Mouse (Mus musculus) small intestine, adult 2 months (tissue): ENCODE measurements around the gene Gm11756. TPM values are rescaled to one million over a fixed set of nuclear protein-coding genes. Genes with fewer than 3 reads are reported as not detected.
"Not testable (repeated sequence)": the region's sequence is repeated elsewhere in the genome, so short reads cannot be mapped to it uniquely, and the experiment has no call there.

Experiments
- H3K27ac ChIP-seq: fragments of 200-500 bp; 2 replicates; pipeline ENCODE4 v1.5.1; 2012; ENCODE audit warnings: low read depth, low read length, control low read depth, inconsistent platforms; ENCODE audit not compliant: insufficient read depth
- H3K27me3 ChIP-seq: fragments of 200-500 bp; 2 replicates; pipeline ENCODE4 v1.6.1; 2012; ENCODE audit warnings: mild to moderate bottlenecking, moderate library complexity, low read length, inconsistent platforms; ENCODE audit not compliant: control insufficient read depth, insufficient read depth
- H3K36me3 ChIP-seq: fragments of 200-500 bp; 2 replicates; pipeline ENCODE4 v1.6.1; 2012; ENCODE audit warnings: mild to moderate bottlenecking, low read length, control low read depth, inconsistent platforms; ENCODE audit not compliant: control insufficient read depth, insufficient read depth
- H3K4me1 ChIP-seq: fragments of 200-500 bp; 2 replicates; pipeline ENCODE4 v1.6.1; 2012; ENCODE audit warnings: low read length, inconsistent platforms, mixed read lengths; ENCODE audit not compliant: control insufficient read depth, insufficient read depth, insufficient read length
- H3K4me3 ChIP-seq: fragments of 200-500 bp; 2 replicates; pipeline ENCODE4 v1.5.1; 2012; ENCODE audit warnings: low read depth, mild to moderate bottlenecking, control low read depth, inconsistent platforms, low read length, moderate library complexity
- CTCF ChIP-seq: fragments of 200-500 bp; IDR thresholded peaks from 2 replicates; pipeline ENCODE4 v1.5.1; 2012; ENCODE audit warnings: low read depth, mild to moderate bottlenecking, control low read depth, inconsistent platforms, low read length, moderate library complexity, mixed read lengths; ENCODE audit not compliant: insufficient replicate concordance, insufficient read length; ENCODE audit errors: extremely low read depth
- POLR2A ChIP-seq: fragments of 200-500 bp; IDR thresholded peaks from 2 replicates; pipeline ENCODE4 v1.6.1; 2012; ENCODE audit warnings: low read depth, mild to moderate bottlenecking, control low read depth, inconsistent platforms, low read length, moderate library complexity
- WGBS: fragments of 180-500 bp; shearing (Covaris S2); methylation state at CpG from one replicate; pipeline ENCODE4 v1.1.7; 2018; 5-methylcytosine and 5-hydroxymethylcytosine counted together
- polyA plus RNA-seq: library from polyadenylated mRNA; depleted of rRNA; stranded (reverse); fragments of >200 nt; gene quantifications from 2 replicates; pipeline ENCODE4 v1.2.3, GENCODE M21; 2012; rRNA removed

Gm11756 gene
- not detected in 2 replicates for polyA plus RNA-seq

DNA sequence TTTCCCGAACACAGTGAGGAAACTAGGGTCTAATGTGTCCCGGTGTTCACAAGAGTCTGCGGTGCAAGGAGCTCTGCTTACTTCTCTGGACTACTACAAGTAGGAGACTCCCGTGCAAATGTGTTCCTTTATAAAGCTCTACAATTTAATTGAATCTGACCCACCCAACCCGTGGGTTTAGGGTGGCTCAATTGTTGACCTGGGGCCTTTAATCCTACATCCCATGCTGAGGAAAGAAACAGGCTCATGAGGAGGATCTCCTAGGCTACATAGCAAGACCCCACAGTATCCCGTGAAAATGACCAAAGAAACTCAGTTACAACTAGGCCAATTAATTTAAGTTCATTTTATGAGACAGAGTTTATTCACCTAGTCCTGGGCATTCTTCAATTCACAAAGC is at the start of gene Gm11756:
TSS of gene Gm11756 (minus strand) at position 101 of the 400 bp plus-strand sequence.
- 82% methylated on average over 6 of the region's 6 CpGs for WGBS
- H3K4me3 ChIP-seq, H3K27ac ChIP-seq, H3K27me3 ChIP-seq, H3K4me1 ChIP-seq, H3K36me3 ChIP-seq: not testable (repeated sequence)

DNA sequence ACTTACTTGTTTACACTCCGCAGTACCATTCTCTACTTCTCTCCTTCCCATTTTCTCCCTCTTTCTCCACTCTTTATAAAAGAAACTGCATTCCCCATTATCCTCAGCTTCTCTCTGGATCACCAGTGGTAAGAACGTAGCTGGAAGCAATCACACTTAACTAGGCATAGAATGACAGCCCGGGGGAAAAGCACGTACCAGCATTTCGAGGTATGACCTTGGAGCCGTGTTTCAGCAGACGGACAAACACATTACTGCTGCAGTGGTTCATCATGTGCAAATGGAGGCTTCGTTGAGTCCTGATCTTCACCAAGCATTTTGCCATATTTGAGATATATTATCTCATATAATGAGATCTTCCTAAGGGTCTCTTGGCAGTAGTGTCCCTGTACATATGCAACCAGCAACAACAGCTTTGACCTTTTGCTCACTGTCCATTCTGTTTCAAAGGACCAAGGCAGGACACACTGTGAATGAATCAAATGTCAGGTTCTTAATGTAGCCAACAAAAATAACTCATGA is 29.9 kb upstream of the Gm11756 start, which contains the start of gene 2310002L09Rik:
TSS of gene 2310002L09Rik (minus strand) at position 472 of the 522 bp plus-strand sequence.
- no peaks in the 10 kb centered on the region for H3K36me3 ChIP-seq
- TF ChIP-seq CTCF, result no peak
- TF ChIP-seq POLR2A, result no peak
- no peaks in the 10 kb centered on the region for H3K27me3 ChIP-seq
- no peaks in the 10 kb centered on the region for H3K4me1 ChIP-seq
- WGBS, result 77% methylated on average over 8 of the region's 8 CpGs
- no peak within 1 kb of the TSS for H3K4me3 ChIP-seq
- H3K27ac ChIP-seq, result no peak within 1 kb of the TSS

DNA sequence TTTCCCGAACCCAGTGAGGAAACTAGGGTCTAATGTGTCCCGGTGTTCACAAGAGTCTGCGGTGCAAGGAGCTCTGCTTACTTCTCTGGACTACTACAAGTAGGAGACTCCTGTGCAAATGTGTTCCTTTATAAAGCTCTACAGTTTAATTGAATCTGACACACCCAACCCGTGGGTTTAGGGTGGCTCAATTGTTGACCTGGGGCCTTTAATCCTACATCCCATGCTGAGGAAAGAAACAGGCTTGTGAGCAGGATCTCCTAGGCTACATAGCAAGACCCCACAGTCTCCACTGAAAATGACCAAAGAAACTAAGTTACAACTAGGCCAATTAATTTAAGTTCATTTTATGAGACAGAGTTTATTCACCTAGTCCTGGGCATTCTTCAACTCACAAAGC is 14.7 kb downstream of the Gm11756 start, which contains the start of gene Gm13871:
TSS of gene Gm13871 (minus strand) at position 101 of the 400 bp plus-strand sequence.
- H3K27ac ChIP-seq, H3K4me3 ChIP-seq, H3K36me3 ChIP-seq, H3K27me3 ChIP-seq, H3K4me1 ChIP-seq: not testable (repeated sequence)
- no CpG with 5 or more reads among the region's 4 CpGs for WGBS

DNA sequence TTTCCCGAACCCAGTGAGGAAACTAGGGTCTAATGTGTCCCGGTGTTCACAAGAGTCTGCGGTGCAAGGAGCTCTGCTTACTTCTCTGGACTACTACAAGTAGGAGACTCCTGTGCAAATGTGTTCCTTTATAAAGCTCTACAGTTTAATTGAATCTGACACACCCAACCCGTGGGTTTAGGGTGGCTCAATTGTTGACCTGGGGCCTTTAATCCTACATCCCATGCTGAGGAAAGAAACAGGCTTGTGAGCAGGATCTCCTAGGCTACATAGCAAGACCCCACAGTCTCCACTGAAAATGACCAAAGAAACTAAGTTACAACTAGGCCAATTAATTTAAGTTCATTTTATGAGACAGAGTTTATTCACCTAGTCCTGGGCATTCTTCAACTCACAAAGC is 29.5 kb downstream of the Gm11756 start, which contains the start of gene Gm11757:
TSS of gene Gm11757 (minus strand) at position 101 of the 400 bp plus-strand sequence.
- no CpG with 5 or more reads among the region's 4 CpGs for WGBS
- H3K27ac ChIP-seq, H3K4me3 ChIP-seq, H3K27me3 ChIP-seq, H3K36me3 ChIP-seq, H3K4me1 ChIP-seq: not testable (repeated sequence)

DNA sequence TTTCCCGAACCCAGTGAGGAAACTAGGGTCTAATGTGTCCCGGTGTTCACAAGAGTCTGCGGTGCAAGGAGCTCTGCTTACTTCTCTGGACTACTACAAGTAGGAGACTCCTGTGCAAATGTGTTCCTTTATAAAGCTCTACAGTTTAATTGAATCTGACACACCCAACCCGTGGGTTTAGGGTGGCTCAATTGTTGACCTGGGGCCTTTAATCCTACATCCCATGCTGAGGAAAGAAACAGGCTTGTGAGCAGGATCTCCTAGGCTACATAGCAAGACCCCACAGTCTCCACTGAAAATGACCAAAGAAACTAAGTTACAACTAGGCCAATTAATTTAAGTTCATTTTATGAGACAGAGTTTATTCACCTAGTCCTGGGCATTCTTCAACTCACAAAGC is 44.4 kb downstream of the Gm11756 start, which contains the start of gene Gm11758:
TSS of gene Gm11758 (minus strand) at position 101 of the 400 bp plus-strand sequence.
- not testable (repeated sequence) for H3K4me3 ChIP-seq, H3K4me1 ChIP-seq, H3K27ac ChIP-seq, H3K36me3 ChIP-seq, H3K27me3 ChIP-seq
- no CpG with 5 or more reads among the region's 4 CpGs for WGBS

Other genes with a start within 250 kb of the Gm11756 start
- not detected in 2 replicates for gene Gm428, start 237.2 kb downstream of the Gm11756 start, polyA plus RNA-seq
- 3.9 and 4.3 TPM in 2 replicates for gene Rasef, start 129.8 kb downstream of the Gm11756 start, polyA plus RNA-seq
- not detected in 2 replicates for gene Gm11758, start 44.5 kb downstream of the Gm11756 start, polyA plus RNA-seq
- gene Gm11757, start 29.6 kb downstream of the Gm11756 start, polyA plus RNA-seq, result not detected in 2 replicates
- gene Gm13871, start 14.8 kb downstream of the Gm11756 start, polyA plus RNA-seq, result not detected in 2 replicates
- gene 2310002L09Rik, start 30.1 kb upstream of the Gm11756 start, polyA plus RNA-seq, result not detected in 2 replicates
- 0.11 and 0.47 TPM in 2 replicates for gene Frmd3, start 92.7 kb upstream of the Gm11756 start, polyA plus RNA-seq